Mouse (Mus musculus) G1E (cell line): ENCODE results near the gene Glce. TPM values are rescaled to one million over a fixed set of nuclear protein-coding genes. Genes with fewer than 3 reads are reported as not detected.
A peak's percentile ranks its signal among the peaks of the same experiment; 100 is the strongest.

ENCODE experiments used
- ATAC-seq: 2 replicates; pipeline ENCODE4 v1.8.0; 2016; ENCODE audit warnings: mild to moderate bottlenecking; ENCODE audit not compliant: insufficient number of reproducible peaks, poor library complexity, low FRiP score, severe bottlenecking; ENCODE audit errors: extremely low read depth
- DNase-seq: peaks from one replicate; pipeline ENCODE4 v3.0.0; 2012; ENCODE audit warnings: low spot score
- H3K27me3 ChIP-seq: 2 replicates; pipeline ENCODE4 v1.6.1; 2012; ENCODE audit warnings: mild to moderate bottlenecking, low read length, inconsistent platforms; ENCODE audit not compliant: insufficient read depth
- H3K36me3 ChIP-seq: replicated peaks from 2 replicates; pipeline ENCODE3; 2012; ENCODE audit warnings: mild to moderate bottlenecking, inconsistent platforms
- H3K4me1 ChIP-seq: 2 replicates; pipeline ENCODE4 v1.6.1; 2012; ENCODE audit warnings: low read depth, low read length, inconsistent platforms, mixed read lengths; ENCODE audit not compliant: insufficient read depth
- H3K4me3 ChIP-seq: 2 replicates; pipeline ENCODE4 v1.5.1; 2012; ENCODE audit warnings: low read depth, mild to moderate bottlenecking, inconsistent platforms, low read length, moderate library complexity, mixed read lengths
- H3K9me3 ChIP-seq: replicated peaks from 2 replicates; pipeline ENCODE4 v1.6.1; 2012; ENCODE audit warnings: inconsistent platforms
- CTCF ChIP-seq: IDR thresholded peaks from 2 replicates; pipeline ENCODE4 v1.5.1; 2012; ENCODE audit warnings: low read depth, low read length, inconsistent platforms, mixed read lengths
- GATA1 ChIP-seq: IDR thresholded peaks from 2 replicates; pipeline ENCODE4 v1.6.1; 2012; ENCODE audit warnings: borderline replicate concordance, low read length, inconsistent platforms, mixed read lengths
- GATA2 ChIP-seq: IDR thresholded peaks from 2 replicates; pipeline ENCODE4 v1.6.1; 2012; ENCODE audit warnings: low read depth, low read length, inconsistent platforms, borderline replicate concordance
- POLR2AphosphoS5 ChIP-seq: IDR thresholded peaks from 2 replicates; pipeline ENCODE4 v1.6.1; 2012; ENCODE audit warnings: low read depth, low read length, inconsistent platforms; ENCODE audit not compliant: insufficient replicate concordance
- TAL1 ChIP-seq: conservative IDR thresholded peaks from 2 replicates; pipeline ENCODE4 v1.6.1; 2012; ENCODE audit warnings: low read depth, low read length, inconsistent platforms, mixed read lengths
- polyA plus RNA-seq: library from polyadenylated mRNA; stranded (reverse); fragments of >175 nt; gene quantifications from 2 replicates; pipeline ENCODE4 v1.2.3, GENCODE M21; 2012
- total RNA-seq, 2 experiments: library from RNA; stranded (forward) in 1 of 2; stranded (reverse) in 1 of 2; fragments of 200-1000 nt in 1 of 2; fragments of >200 nt in 1 of 2; fragmentation: Nextera tagmentation in 1 of 2; gene quantifications; 2 replicates each; pipeline ENCODE4 v1.2.3; 2014 to 2017

The Glce gene
- total and polyA plus RNA-seq, 3 experiments: 2.9 to 20.5 (median 18.5) TPM

GRCm38 (mm10) chr9:62084896-62085295 lies 37.6 kb downstream of the Glce start:
- Histone ChIP-seq H3K4me1 (peaks cover 33% of the 10 kb centered on the region), H3K9me3 (no peaks in the 10 kb centered on the region; the same call in 1 of the 2 replicates), H3K36me3 (peaks cover 21% of the 10 kb centered on the region), H3K27me3 (no peaks in the 10 kb centered on the region), H3K4me3 (no peak overlapping the region)
- DNase-seq (no peak), ATAC-seq (no peak)
- no peak for TF ChIP-seq GATA2
- TF ChIP-seq GATA1: no peak
- TF ChIP-seq TAL1: no peak

GRCm38 (mm10) chr9:62082986-62083385 lies 39.5 kb downstream of the Glce start:
- no peaks in the 10 kb centered on the region for H3K27me3 ChIP-seq
- ATAC-seq: peak; percentile 94
- no peak overlapping the region for H3K4me3 ChIP-seq
- H3K36me3 ChIP-seq: peaks cover 24% of the 10 kb centered on the region
- TF ChIP-seq GATA2: no peak
- TF ChIP-seq TAL1: peak; percentile 73
- no peak for TF ChIP-seq POLR2AphosphoS5
- TF ChIP-seq CTCF: no peak
- DNase-seq: peak; percentile 45
- peaks cover 35% of the 10 kb centered on the region for H3K4me1 ChIP-seq
- no peaks in the 10 kb centered on the region; the same call in 1 of the 2 replicates for H3K9me3 ChIP-seq

GRCm38 (mm10) chr9:62081542-62081941 lies 40.9 kb downstream of the Glce start:
- no peak for DNase-seq
- Histone ChIP-seq H3K4me3 (no peak overlapping the region), H3K27me3 (no peaks in the 10 kb centered on the region), H3K9me3 (no peaks in the 10 kb centered on the region; the same call in 1 of the 2 replicates), H3K36me3 (peaks cover 24% of the 10 kb centered on the region), H3K4me1 (peaks cover 43% of the 10 kb centered on the region)
- TF ChIP-seq CTCF: no peak
- TF ChIP-seq TAL1: no peak
- no peak for TF ChIP-seq GATA1
- ATAC-seq: no peak

- DNase-seq: no peak
- Histone ChIP-seq H3K9me3 (no peaks in the 10 kb centered on the region; the same call in 1 of the 2 replicates), H3K27me3 (no peaks in the 10 kb centered on the region), H3K4me1 (peaks cover 38% of the 10 kb centered on the region), H3K4me3 (no peak overlapping the region), H3K36me3 (peaks cover 20% of the 10 kb centered on the region)
- TF ChIP-seq CTCF (no peak), POLR2AphosphoS5 (no peak), GATA1 (no peak), TAL1 (no peak), GATA2 (no peak)
- ATAC-seq: no peak
These were observed 42.3 kb downstream of the Glce start for GRCm38 (mm10) chr9:62080028-62080760.

- no peaks in the 10 kb centered on the region for H3K9me3 ChIP-seq
- H3K27me3 ChIP-seq: no peaks in the 10 kb centered on the region
- no peak for ATAC-seq
- no peak overlapping the region for H3K4me3 ChIP-seq
- peaks cover 27% of the 10 kb centered on the region for H3K36me3 ChIP-seq
- no peaks in the 10 kb centered on the region for H3K4me1 ChIP-seq
- no peak for DNase-seq
- TF ChIP-seq POLR2AphosphoS5 (no peak), TAL1 (no peak), CTCF (no peak), GATA2 (no peak), GATA1 (no peak)
These were observed 60.2 kb downstream of the Glce start for GRCm38 (mm10) chr9:62062234-62062633.

GRCm38 (mm10) chr9:62060431-62060830 lies 62.0 kb downstream of the Glce start:
- no peak for DNase-seq
- Histone ChIP-seq H3K27me3 (no peaks in the 10 kb centered on the region), H3K4me3 (no peak overlapping the region), H3K36me3 (peaks cover 29% of the 10 kb centered on the region), H3K9me3 (no peaks in the 10 kb centered on the region), H3K4me1 (no peaks in the 10 kb centered on the region)
- no peak for TF ChIP-seq GATA1
- no peak for TF ChIP-seq POLR2AphosphoS5
- no peak for ATAC-seq

- TF ChIP-seq POLR2AphosphoS5 (no peak), GATA1 (no peak), CTCF (no peak), GATA2 (no peak), TAL1 (no peak)
- DNase-seq (no peak), ATAC-seq (no peak)
- Histone ChIP-seq H3K4me1 (no peaks in the 10 kb centered on the region), H3K9me3 (no peaks in the 10 kb centered on the region), H3K4me3 (no peak overlapping the region), H3K36me3 (peaks cover 29% of the 10 kb centered on the region), H3K27me3 (no peaks in the 10 kb centered on the region)
These were observed 62.5 kb downstream of the Glce start for GRCm38 (mm10) chr9:62059941-62060340.
